Mouse (Mus musculus) megakaryocyte, embryonic 14.5 days (primary cell): ENCODE data around the gene Iqcf5. TPM values are rescaled to one million over a fixed set of nuclear protein-coding genes. Genes with fewer than 3 reads are reported as not detected.
A peak's percentile ranks its signal among the peaks of the same experiment; 100 is the strongest.

Experiments used
- H3K27me3 ChIP-seq: replicated peaks from 2 replicates; pipeline ENCODE3; 2012; ENCODE audit warnings: inconsistent platforms
- H3K36me3 ChIP-seq: replicated peaks from 2 replicates; pipeline ENCODE3; 2012; ENCODE audit warnings: low read length, inconsistent platforms, mixed read lengths
- H3K4me1 ChIP-seq: 2 replicates; pipeline ENCODE4 v1.6.1; 2012; ENCODE audit warnings: inconsistent platforms
- H3K4me3 ChIP-seq: replicated peaks from 2 replicates; pipeline ENCODE3; 2012; ENCODE audit warnings: moderate library complexity, mild to moderate bottlenecking, inconsistent platforms
- H3K9me3 ChIP-seq: 2 replicates; pipeline ENCODE4 v1.6.1; 2012; ENCODE audit warnings: inconsistent platforms
- FLI1 ChIP-seq: IDR thresholded peaks from 2 replicates; pipeline ENCODE4 v1.6.1; 2012; ENCODE audit warnings: low read length, inconsistent platforms, mixed read lengths
- GATA1 ChIP-seq: IDR thresholded peaks from 3 replicates; pipeline ENCODE4 v1.6.1; 2012; ENCODE audit warnings: mixed read lengths, low read length, inconsistent platforms, borderline replicate concordance
- polyA plus RNA-seq: library from polyadenylated mRNA; stranded (reverse); fragments of >175 nt; gene quantifications from 2 replicates; pipeline ENCODE4 v1.2.3, GENCODE M21; 2012; ENCODE audit warnings: low replicate concordance; ENCODE audit not compliant: insufficient read depth

Iqcf5 gene
- polyA plus RNA-seq, 1 experiment = not detected

- H3K4me3 ChIP-seq = no peak overlapping the region
- H3K36me3 ChIP-seq = no peaks in the 10 kb centered on the region
- peaks cover 12% of the 10 kb centered on the region for H3K27me3 ChIP-seq
- peaks cover 28% of the 10 kb centered on the region for H3K4me1 ChIP-seq
- no peaks in the 10 kb centered on the region for H3K9me3 ChIP-seq
- no peak for TF ChIP-seq FLI1
- TF ChIP-seq GATA1 = no peak
Measured at GRCm38 (mm10) chr9:106509356-106509755, 5.0 kb upstream of the Iqcf5 start.

- Histone ChIP-seq H3K36me3 (peaks cover 3% of the 10 kb centered on the region), H3K4me1 (peaks cover 48% of the 10 kb centered on the region), H3K27me3 (peaks cover 6% of the 10 kb centered on the region), H3K4me3 (peak overlapping the region; percentile 79), H3K9me3 (no peaks in the 10 kb centered on the region)
- TF ChIP-seq GATA1 = no peak
- no peak for TF ChIP-seq FLI1
Measured at GRCm38 (mm10) chr9:106512729-106513450, 1.5 kb upstream of the Iqcf5 start.

- Histone ChIP-seq H3K9me3 (no peaks in the 10 kb centered on the region), H3K36me3 (peaks cover 3% of the 10 kb centered on the region), H3K4me3 (no peak overlapping the region), H3K27me3 (peaks cover 4% of the 10 kb centered on the region), H3K4me1 (peaks cover 48% of the 10 kb centered on the region)
- TF ChIP-seq FLI1 = no peak
- no peak for TF ChIP-seq GATA1
Measured at GRCm38 (mm10) chr9:106513566-106513965, 807 bp upstream of the Iqcf5 start.

GRCm38 (mm10) chr9:106519433-106519832 lies 5.1 kb downstream of the Iqcf5 start:
- H3K27me3 ChIP-seq = peaks cover 4% of the 10 kb centered on the region
- no peaks in the 10 kb centered on the region for H3K9me3 ChIP-seq
- TF ChIP-seq FLI1 = no peak
- no peak for TF ChIP-seq GATA1
- H3K4me3 ChIP-seq = no peak overlapping the region
- peaks cover 36% of the 10 kb centered on the region for H3K4me1 ChIP-seq
- peaks cover 3% of the 10 kb centered on the region for H3K36me3 ChIP-seq

GRCm38 (mm10) chr9:106519909-106520308 lies 5.5 kb downstream of the Iqcf5 start:
- Histone ChIP-seq H3K4me3 (peak overlapping the region; percentile 67), H3K27me3 (peaks cover 5% of the 10 kb centered on the region), H3K36me3 (peaks cover 3% of the 10 kb centered on the region), H3K4me1 (peaks cover 36% of the 10 kb centered on the region), H3K9me3 (no peaks in the 10 kb centered on the region)
- TF ChIP-seq FLI1 (no peak), GATA1 (no peak)

GRCm38 (mm10) chr9:106531833-106532232 lies 17.5 kb downstream of the Iqcf5 start:
- H3K36me3 ChIP-seq = no peaks in the 10 kb centered on the region
- H3K27me3 ChIP-seq = peaks cover 10% of the 10 kb centered on the region
- H3K4me1 ChIP-seq = peaks cover 18% of the 10 kb centered on the region
- 0 out of 2 replicates have a peak, but pooled peaks cover 5% of the 10 kb centered on the region for H3K9me3 ChIP-seq
- TF ChIP-seq FLI1 (no peak), GATA1 (no peak)
- H3K4me3 ChIP-seq = no peak overlapping the region

- H3K4me3 ChIP-seq = no peak overlapping the region
- H3K4me1 ChIP-seq = peaks cover 9% of the 10 kb centered on the region
- peaks cover under 1% of the 10 kb centered on the region for H3K27me3 ChIP-seq
- H3K9me3 ChIP-seq = 0 out of 2 replicates have a peak, but pooled peaks cover 5% of the 10 kb centered on the region
- no peaks in the 10 kb centered on the region for H3K36me3 ChIP-seq
- TF ChIP-seq GATA1 (no peak), FLI1 (no peak)
Measured at GRCm38 (mm10) chr9:106534296-106534695, 19.9 kb downstream of the Iqcf5 start.

- no peaks in the 10 kb centered on the region for H3K36me3 ChIP-seq
- no peak for TF ChIP-seq GATA1
- no peak for TF ChIP-seq FLI1
- H3K9me3 ChIP-seq = peaks cover 8% of the 10 kb centered on the region
- H3K4me1 ChIP-seq = peaks cover 8% of the 10 kb centered on the region
- H3K27me3 ChIP-seq = no peaks in the 10 kb centered on the region
- H3K4me3 ChIP-seq = no peak overlapping the region
Measured at GRCm38 (mm10) chr9:106534975-106535374, 20.6 kb downstream of the Iqcf5 start.

GRCm38 (mm10) chr9:106561531-106561930 lies 47.2 kb downstream of the Iqcf5 start, which contains the start of gene Iqcf3:
Gene Iqcf3, minus strand, starts transcription at chr9:106561631.
- Histone ChIP-seq H3K27me3 (peaks cover 55% of the 10 kb centered on the region), H3K9me3 (no peaks in the 10 kb centered on the region; the same call in 1 of the 2 replicates), H3K4me1 (peaks cover 3% of the 10 kb centered on the region), H3K4me3 (no peak within 1 kb of the TSS), H3K36me3 (no peaks in the 10 kb centered on the region)
- TF ChIP-seq FLI1 = no peak
- no peak for TF ChIP-seq GATA1

- H3K4me1 ChIP-seq = peaks cover 5% of the 10 kb centered on the region
- TF ChIP-seq FLI1 (no peak), GATA1 (no peak)
- H3K27me3 ChIP-seq = peaks cover 61% of the 10 kb centered on the region
- no peak overlapping the region for H3K4me3 ChIP-seq
- H3K36me3 ChIP-seq = no peaks in the 10 kb centered on the region
- no peaks in the 10 kb centered on the region; the same call in 1 of the 2 replicates for H3K9me3 ChIP-seq
Measured at GRCm38 (mm10) chr9:106562291-106562690, 47.9 kb downstream of the Iqcf5 start.
